ENCODE assay signal across 10 mouse cellular contexts in the genomic region with DNA sequence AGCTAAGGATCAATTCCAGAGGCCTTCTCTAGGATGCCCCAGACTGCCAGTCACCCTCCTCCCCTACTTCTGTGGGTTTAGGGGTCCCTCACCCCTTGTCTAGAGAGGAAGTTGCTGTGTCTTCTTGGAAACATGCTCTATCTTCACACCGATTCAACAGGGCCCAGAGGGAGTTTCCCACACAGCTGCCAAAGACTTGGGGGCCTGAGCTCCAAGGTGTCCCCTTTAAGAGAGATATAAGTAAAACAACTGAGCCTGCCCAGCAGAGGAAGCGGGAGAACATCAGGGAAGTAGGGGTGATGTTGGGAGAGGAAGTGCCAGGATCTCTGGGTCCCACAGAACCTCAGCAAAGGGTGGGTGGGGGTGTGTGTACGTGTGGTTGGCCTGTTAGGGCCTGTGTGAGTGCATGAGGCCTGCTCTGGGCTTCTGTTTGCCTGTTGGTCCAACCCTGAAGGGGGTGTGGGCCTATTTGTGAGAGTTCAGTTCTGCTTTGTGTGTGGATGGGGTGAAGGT. TPM values are rescaled to one million over a fixed set of nuclear protein-coding genes. Genes with fewer than 3 reads are reported as not detected.
DNase-seq lines count a peak whose midpoint lies in the region; ATAC-seq and TF ChIP-seq lines count a peak whose summit lies in the region.
"Had no signal": no experiment of that assay in that cellular context is flagged by ENCODE, and none has a peak within 500 bp of the region (broad histone marks: within the 10 kb centered on the region; RNA-seq: fewer than 3 reads in every experiment).

No protein-coding gene starts in this region.

- ATAC-seq in limb, embryonic 13.5 days (ENCODE audit: low FRiP score, low read depth) = no peak
- ATAC-seq in stomach, embryonic 15.5 days (ENCODE audit: insufficient read depth, low FRiP score, low read depth) = no peak
- ATAC-seq in hindbrain, embryonic 16.5 days = no peak

- peaks cover 82% of the 10 kb centered on the region for H3K4me1 ChIP-seq in heart, embryonic 10.5 days
- H3K4me1 ChIP-seq in heart, adult 2 months (ENCODE audit: control insufficient read depth, insufficient read depth, low read length) = peaks cover 19% of the 10 kb centered on the region
- H3K4me1 ChIP-seq in thymus, adult 2 months (replicated peaks; ENCODE audit: control insufficient read depth, insufficient read depth, low read length) = peaks cover 50% of the 10 kb centered on the region
- peaks cover 69% of the 10 kb centered on the region for H3K4me1 ChIP-seq in limb, embryonic 13.5 days
- H3K4me1 ChIP-seq in stomach, embryonic 15.5 days = peaks cover 69% of the 10 kb centered on the region
- H3K4me1 ChIP-seq in hindbrain, embryonic 16.5 days (ENCODE audit: control insufficient read depth, insufficient read depth, low read depth, low read length) = peaks cover 44% of the 10 kb centered on the region

- TF ChIP-seq POLR2A in heart, adult 2 months (IDR thresholded peaks at IDR 0.05; ENCODE audit: insufficient read depth, low read depth, low read length) = no peak
- TF ChIP-seq POLR2A in thymus, adult 2 months (IDR thresholded peaks at IDR 0.05; ENCODE audit: control insufficient read depth, extremely low read depth, insufficient read depth, low read length, poor library complexity) = no peak

- WGBS in heart, embryonic 10.5 days = 52% methylated on average over 3 of the region's 3 CpGs
- 43% methylated on average over 3 of the region's 3 CpGs for WGBS in heart, adult 2 months
- WGBS in thymus, adult 2 months = 19% methylated on average over 3 of the region's 3 CpGs
- 70% methylated on average over 3 of the region's 3 CpGs for WGBS in limb, embryonic 13.5 days
- WGBS in stomach, embryonic 15.5 days = 55% methylated on average over 3 of the region's 3 CpGs
- WGBS in hindbrain, embryonic 16.5 days = 64% methylated on average over 3 of the region's 3 CpGs

- H3K27ac ChIP-seq in heart, embryonic 10.5 days = peak overlapping the region; percentile 31; the same call in 1 of the 2 replicates
- H3K27ac ChIP-seq in heart, adult 2 months = no peak overlapping the region
- H3K27ac ChIP-seq in thymus, adult 2 months (ENCODE audit: control insufficient read depth, insufficient read depth, low read length) = 0 out of 2 replicates have a peak overlapping the region, but pooled peaks have one; percentile 22
- H3K27ac ChIP-seq in limb, embryonic 13.5 days = no peak overlapping the region
- peak overlapping the region; percentile 95 for H3K27ac ChIP-seq in stomach, embryonic 15.5 days
- no peak overlapping the region for H3K27ac ChIP-seq in hindbrain, embryonic 16.5 days (ENCODE audit: low read depth, low read length)
- H3K27ac ChIP-seq: hindbrain, embryonic 14.5 days had no signal

- no peaks in the 10 kb centered on the region for H3K36me3 ChIP-seq in heart, embryonic 10.5 days
- H3K36me3 ChIP-seq in heart, adult 2 months (ENCODE audit: control insufficient read depth, insufficient read depth, low read length) = no peaks in the 10 kb centered on the region
- no peaks in the 10 kb centered on the region for H3K36me3 ChIP-seq in thymus, adult 2 months (ENCODE audit: control insufficient read depth, insufficient read depth, low read length)
- H3K36me3 ChIP-seq in limb, embryonic 13.5 days = no peaks in the 10 kb centered on the region
- H3K36me3 ChIP-seq in stomach, embryonic 15.5 days = no peaks in the 10 kb centered on the region
- no peaks in the 10 kb centered on the region for H3K36me3 ChIP-seq in hindbrain, embryonic 16.5 days (ENCODE audit: control insufficient read depth, insufficient read depth, low read length)

- peak overlapping the region; percentile 10; the same call in 1 of the 2 replicates for H3K4me2 ChIP-seq in limb, embryonic 13.5 days (replicated peaks)
- peak overlapping the region; percentile 23 for H3K4me2 ChIP-seq in stomach, embryonic 15.5 days
- no peak overlapping the region for H3K4me2 ChIP-seq in hindbrain, embryonic 16.5 days (ENCODE audit: low read length)
- H3K4me2 ChIP-seq: hindbrain, embryonic 14.5 days had no signal

- peak; percentile 70 for DNase-seq in heart, embryonic 10.5 days (ENCODE audit: low spot score)
- DNase-seq in heart, adult 2 months = no peak
- no peak for DNase-seq in thymus, adult 2 months
- DNase-seq in thymus, postnatal 4 days = no peak
- DNase-seq in adrenal gland, postnatal 36 days = no peak

- TF ChIP-seq CTCF in heart, adult 2 months (IDR thresholded peaks at IDR 0.05) = no peak
- no peak for TF ChIP-seq CTCF in thymus, adult 2 months (IDR thresholded peaks at IDR 0.05; ENCODE audit: borderline replicate concordance, control insufficient read depth, extremely low read depth, insufficient read depth, low read length, poor library complexity)

- intact Hi-C loops in heart, adult 2 months (cut with DNase I) = no loop called here

- H3K27me3 ChIP-seq in heart, embryonic 10.5 days (ENCODE audit: insufficient read depth, poor library complexity, severe bottlenecking) = peaks cover 40% of the 10 kb centered on the region
- no peaks in the 10 kb centered on the region for H3K27me3 ChIP-seq in heart, adult 2 months (ENCODE audit: control insufficient read depth, insufficient read depth, low read length)
- no peaks in the 10 kb centered on the region for H3K27me3 ChIP-seq in thymus, adult 2 months (ENCODE audit: control insufficient read depth, insufficient read depth, low read length)
- H3K27me3 ChIP-seq in limb, embryonic 13.5 days = peaks cover 29% of the 10 kb centered on the region
- H3K27me3 ChIP-seq in stomach, embryonic 15.5 days (replicated peaks) = no peaks in the 10 kb centered on the region
- H3K27me3 ChIP-seq in hindbrain, embryonic 16.5 days (replicated peaks; ENCODE audit: control insufficient read depth, insufficient read depth, low read length) = peaks cover 4% of the 10 kb centered on the region; the same call in 1 of the 2 replicates

- no peak overlapping the region for H3K4me3 ChIP-seq in heart, embryonic 10.5 days
- H3K4me3 ChIP-seq in heart, adult 2 months = no peak overlapping the region
- H3K4me3 ChIP-seq in thymus, adult 2 months (ENCODE audit: control insufficient read depth, insufficient read depth, low read length) = no peak overlapping the region
- H3K4me3 ChIP-seq in limb, embryonic 13.5 days = no peak overlapping the region
- no peak overlapping the region for H3K4me3 ChIP-seq in stomach, embryonic 15.5 days (replicated peaks)
- no peak overlapping the region for H3K4me3 ChIP-seq in hindbrain, embryonic 16.5 days (ENCODE audit: low read length)

- H3K9ac ChIP-seq in heart, adult 2 months (ENCODE audit: low read depth, low read length) = no peak overlapping the region
- no peak overlapping the region for H3K9ac ChIP-seq in limb, embryonic 13.5 days
- H3K9ac ChIP-seq in stomach, embryonic 15.5 days = no peak overlapping the region
- H3K9ac ChIP-seq in hindbrain, embryonic 16.5 days (ENCODE audit: low read depth, low read length) = no peak overlapping the region
- H3K9ac ChIP-seq: hindbrain, embryonic 14.5 days had no signal

- no peaks in the 10 kb centered on the region for H3K79me2 ChIP-seq in heart, adult 2 months (replicated peaks; ENCODE audit: control insufficient read depth, insufficient read depth, low read length)

- TF ChIP-seq EP300 in heart, adult 2 months (IDR thresholded peaks at IDR 0.05; ENCODE audit: insufficient read depth, low read depth, low read length) = no peak

- no peaks in the 10 kb centered on the region for H3K9me3 ChIP-seq in heart, embryonic 10.5 days
- no peaks in the 10 kb centered on the region for H3K9me3 ChIP-seq in limb, embryonic 13.5 days
- H3K9me3 ChIP-seq in stomach, embryonic 15.5 days = no peaks in the 10 kb centered on the region
- H3K9me3 ChIP-seq in hindbrain, embryonic 16.5 days (ENCODE audit: control insufficient read depth, low read length) = no peaks in the 10 kb centered on the region

RNA-seq across cellular contexts. Expression of a gene that starts 4.0 kb away (rescaled TPM):
- polyA plus RNA-seq in heart, embryonic 10.5 days (2016; fragmentation: Nextera tagmentation; extraction: Ambion mirVana) = 9.5 and 11.4 TPM in 2 replicates
- total RNA-seq in heart, adult 2 months (2021) = 10 to 100 TPM; 10.4 to 19.0 TPM
- polyA plus RNA-seq in heart, adult 2 months (2012; rRNA removed) = 13.1 and 17.3 TPM in 2 replicates
- polyA plus RNA-seq in thymus, adult 2 months (2012; rRNA removed) = 125 and 128 TPM in 2 replicates
- 8.2 and 8.4 TPM in 2 replicates for polyA plus RNA-seq in limb, embryonic 13.5 days (2015; fragmentation: Nextera tagmentation; extraction: Ambion mirVana)
- 33.4 and 49.6 TPM in 2 replicates for polyA plus RNA-seq in stomach, embryonic 15.5 days (2015; fragmentation: Nextera tagmentation; extraction: Ambion mirVana)
- polyA plus RNA-seq in hindbrain, embryonic 16.5 days (2015; fragmentation: Nextera tagmentation; extraction: Ambion mirVana) = 4.3 and 5.3 TPM in 2 replicates
- total RNA-seq in adrenal gland, postnatal 36 days (2021) = 100 to 1,000 TPM in 1 of 2 experiments, 10 to 100 TPM in 1; 71.5 to 139 TPM

RNA-seq across cellular contexts. Expression of a gene that starts 7.8 kb away (rescaled TPM):
- 8.4 and 14.7 TPM in 2 replicates for polyA plus RNA-seq in heart, embryonic 10.5 days (2016; fragmentation: Nextera tagmentation; extraction: Ambion mirVana)
- 1 to 10 TPM; 2.0 TPM for total RNA-seq in heart, adult 2 months (2021)
- 2.3 and 2.4 TPM in 2 replicates for polyA plus RNA-seq in heart, adult 2 months (2012; rRNA removed)
- polyA plus RNA-seq in thymus, adult 2 months (2012; rRNA removed) = 7.2 and 7.4 TPM in 2 replicates
- polyA plus RNA-seq in limb, embryonic 13.5 days (2015; fragmentation: Nextera tagmentation; extraction: Ambion mirVana) = 18.6 and 18.8 TPM in 2 replicates
- polyA plus RNA-seq in stomach, embryonic 15.5 days (2015; fragmentation: Nextera tagmentation; extraction: Ambion mirVana) = 46.3 and 51.1 TPM in 2 replicates
- polyA plus RNA-seq in hindbrain, embryonic 16.5 days (2015; fragmentation: Nextera tagmentation; extraction: Ambion mirVana) = 37.9 and 39.6 TPM in 2 replicates
- 1 to 10 TPM; 7.0 to 8.2 TPM for total RNA-seq in adrenal gland, postnatal 36 days (2021)

RNA-seq across cellular contexts. Expression of a gene that starts 13.0 kb away (rescaled TPM):
- polyA plus RNA-seq in heart, embryonic 10.5 days (2016; fragmentation: Nextera tagmentation; extraction: Ambion mirVana) = 104 and 119 TPM in 2 replicates
- total RNA-seq in heart, adult 2 months (2021) = 10 to 100 TPM; 38.1 to 50.5 TPM
- polyA plus RNA-seq in heart, adult 2 months (2012; rRNA removed) = 33.7 and 46.3 TPM in 2 replicates
- 69.4 and 76.1 TPM in 2 replicates for polyA plus RNA-seq in thymus, adult 2 months (2012; rRNA removed)
- polyA plus RNA-seq in limb, embryonic 13.5 days (2015; fragmentation: Nextera tagmentation; extraction: Ambion mirVana) = 90.9 and 93.2 TPM in 2 replicates
- polyA plus RNA-seq in stomach, embryonic 15.5 days (2015; fragmentation: Nextera tagmentation; extraction: Ambion mirVana) = 112 and 113 TPM in 2 replicates
- 55.8 and 57.5 TPM in 2 replicates for polyA plus RNA-seq in hindbrain, embryonic 16.5 days (2015; fragmentation: Nextera tagmentation; extraction: Ambion mirVana)
- total RNA-seq in adrenal gland, postnatal 36 days (2021) = 100 to 1,000 TPM; 109 to 136 TPM

RNA-seq across cellular contexts. Expression of a gene that starts 13.2 kb away (rescaled TPM):
- 810 and 835 TPM in 2 replicates for polyA plus RNA-seq in heart, embryonic 10.5 days (2016; fragmentation: Nextera tagmentation; extraction: Ambion mirVana)
- 100 to 1,000 TPM; 591 to 662 TPM for total RNA-seq in heart, adult 2 months (2021)
- polyA plus RNA-seq in heart, adult 2 months (2012; rRNA removed) = 464 and 584 TPM in 2 replicates
- 162 and 183 TPM in 2 replicates for polyA plus RNA-seq in thymus, adult 2 months (2012; rRNA removed)
- 961 and 978 TPM in 2 replicates for polyA plus RNA-seq in limb, embryonic 13.5 days (2015; fragmentation: Nextera tagmentation; extraction: Ambion mirVana)
- polyA plus RNA-seq in stomach, embryonic 15.5 days (2015; fragmentation: Nextera tagmentation; extraction: Ambion mirVana) = 637 and 677 TPM in 2 replicates
- polyA plus RNA-seq in hindbrain, embryonic 16.5 days (2015; fragmentation: Nextera tagmentation; extraction: Ambion mirVana) = 1,040 and 1,063 TPM in 2 replicates
- total RNA-seq in adrenal gland, postnatal 36 days (2021) = 100 to 1,000 TPM; 651 to 659 TPM

RNA-seq across cellular contexts. Expression of a gene that starts 13.3 kb away (rescaled TPM):
- polyA plus RNA-seq in heart, embryonic 10.5 days (2016; fragmentation: Nextera tagmentation; extraction: Ambion mirVana) = not detected in 2 replicates
- 1 to 10 TPM; 1.3 to 2.1 TPM for total RNA-seq in heart, adult 2 months (2021)
- not detected in 2 replicates for polyA plus RNA-seq in heart, adult 2 months (2012; rRNA removed)
- polyA plus RNA-seq in thymus, adult 2 months (2012; rRNA removed) = 4.3 TPM in 1 of 2 replicates, not detected in the other
- polyA plus RNA-seq in limb, embryonic 13.5 days (2015; fragmentation: Nextera tagmentation; extraction: Ambion mirVana) = not detected in 2 replicates
- polyA plus RNA-seq in stomach, embryonic 15.5 days (2015; fragmentation: Nextera tagmentation; extraction: Ambion mirVana) = not detected in 2 replicates
- not detected in 2 replicates for polyA plus RNA-seq in hindbrain, embryonic 16.5 days (2015; fragmentation: Nextera tagmentation; extraction: Ambion mirVana)
- total RNA-seq in adrenal gland, postnatal 36 days (2021) = 1 to 10 TPM in 1 of 2 experiments, not detected in 1; 1.5 TPM
- polyA plus RNA-seq: hindbrain, embryonic 14.5 days; limb, embryonic 11.5 days had no signal

Comparison
In these comparisons a context has a peak if more than half of its experiments do, and no peak if none do; other contexts are left out.
1. H3K27ac ChIP-seq: peak in heart, embryonic 10.5 days (single experiment), thymus, adult 2 months (single experiment) and stomach, embryonic 15.5 days (single experiment); none in heart, adult 2 months (single experiment), limb, embryonic 13.5 days (single experiment) and hindbrain, embryonic 16.5 days (single experiment).